Mouse (Mus musculus) spleen, postnatal 0 days (tissue): Measurements from ENCODE around the gene Gm7168. TPM values are rescaled to one million over a fixed set of nuclear protein-coding genes. Genes with fewer than 3 reads are reported as not detected.

Source experiments
- polyA plus RNA-seq: library from polyadenylated mRNA; unstranded; fragments of >200 nt; fragmentation: Nextera tagmentation; extraction: Ambion mirVana; gene quantifications from 2 replicates; pipeline ENCODE4 v1.2.1, GENCODE M21; 2015

Gm7168 gene
- not detected in 2 replicates for polyA plus RNA-seq

GRCm38 (mm10) chr17:13948073-13948472 lies at the start of gene Gm7168:
Gene Gm7168 (plus strand): TSS chr17:13948373.

Other genes starting within 250 kb of the Gm7168 start
- gene Afdn, start 187.8 kb upstream of the Gm7168 start, polyA plus RNA-seq: 18.6 and 25.5 TPM in 2 replicates
- gene Tcte2, start 186.5 kb upstream of the Gm7168 start, polyA plus RNA-seq: 0.61 and 0.79 TPM in 2 replicates
- not detected in 2 replicates for gene Gm7356, start 55.3 kb downstream of the Gm7168 start, polyA plus RNA-seq
- not detected in 2 replicates for gene Gm7358, start 111.2 kb downstream of the Gm7168 start, polyA plus RNA-seq